Mouse (Mus musculus) thymus, adult 2 months (tissue): ENCODE measurements at regions not wholly inside any gene's neighbourhood (a gene's known extent, or its start where the extent isn't known, plus 50 kb on each side); places are given as distances from the start of the nearest gene placed in this dataset.

Experiments
- CTCF ChIP-seq: fragments of 200-500 bp; IDR thresholded peaks from 2 replicates; pipeline ENCODE4 v1.5.1; 2012; ENCODE audit warnings: mild to moderate bottlenecking, control low read depth, low read length, moderate library complexity, borderline replicate concordance; ENCODE audit not compliant: control insufficient read depth, poor library complexity, insufficient read depth; ENCODE audit errors: extremely low read depth
- POLR2A ChIP-seq: fragments of 200-500 bp; IDR thresholded peaks from 2 replicates; pipeline ENCODE4 v1.6.1; 2012; ENCODE audit warnings: mild to moderate bottlenecking, low read length, control low read depth, moderate library complexity; ENCODE audit not compliant: control insufficient read depth, poor library complexity, insufficient read depth; ENCODE audit errors: extremely low read depth

- TF ChIP-seq POLR2A: no peak
- no peak for TF ChIP-seq CTCF
Measured at GRCm38 (mm10) chr12:92318241-92318640, 469.3 kb upstream of the Sel1l start.
